Mouse (Mus musculus): Measurements from ENCODE around the gene Igflr1.

The Igflr1 gene

GRCm38 (mm10) chr7:30588676-30589434 is 23.6 kb downstream of the Igflr1 start, which contains the start of gene Kmt2b:
TSS of gene Kmt2b (minus strand) at chr7:30588726.
- peak; percentile 97 to 98 for DNase-seq (ENCODE audit: low spot score in 2 of 2)

- peak; percentile 68 to 79 for DNase-seq (ENCODE audit: low spot score in 2 of 2)
Measured at GRCm38 (mm10) chr7:30589435-30590301, 24.4 kb downstream of the Igflr1 start.

DNA sequence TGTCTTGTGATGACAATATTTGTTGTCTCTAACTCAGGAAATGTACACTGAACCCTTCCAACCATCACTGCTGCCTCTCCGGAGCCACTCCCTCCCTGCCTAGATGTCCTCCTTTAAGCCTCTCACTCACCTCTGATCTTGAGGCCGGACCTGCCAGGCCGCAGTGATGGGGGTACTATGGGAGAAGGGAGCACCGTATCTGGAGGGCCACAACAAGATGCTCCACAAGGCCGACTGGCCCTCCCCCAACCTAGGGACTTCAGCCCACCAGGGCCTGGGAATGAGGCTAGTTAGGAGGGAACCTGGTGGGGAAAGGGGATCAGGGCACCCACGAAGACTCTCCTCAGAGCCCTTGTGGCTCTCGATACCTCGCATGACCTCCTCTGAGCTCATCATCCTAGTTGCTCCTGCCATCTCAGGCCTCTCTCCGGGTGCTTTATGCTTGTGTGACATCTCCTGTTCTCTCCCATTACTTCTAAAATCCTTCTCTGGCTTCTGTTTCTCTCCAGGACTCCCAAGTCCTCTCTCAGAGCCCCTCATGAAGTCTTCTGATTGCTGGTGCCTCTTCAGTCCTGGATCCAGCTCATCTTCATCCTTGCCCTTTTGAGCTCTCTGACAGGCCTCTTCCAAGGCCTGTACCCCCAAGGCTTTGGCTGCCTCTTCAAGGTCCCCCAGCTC is 25.8 kb downstream of the Igflr1 start:
- DNase-seq (ENCODE audit: low spot score in 2 of 2): no peak

- DNase-seq (ENCODE audit: low spot score in 2 of 2): no peak
Measured at GRCm38 (mm10) chr7:30591605-30591951, 26.4 kb downstream of the Igflr1 start.

GRCm38 (mm10) chr7:30592772-30593423 is 27.7 kb downstream of the Igflr1 start:
- DNase-seq (ENCODE audit: low spot score in 2 of 2): no peak

DNA sequence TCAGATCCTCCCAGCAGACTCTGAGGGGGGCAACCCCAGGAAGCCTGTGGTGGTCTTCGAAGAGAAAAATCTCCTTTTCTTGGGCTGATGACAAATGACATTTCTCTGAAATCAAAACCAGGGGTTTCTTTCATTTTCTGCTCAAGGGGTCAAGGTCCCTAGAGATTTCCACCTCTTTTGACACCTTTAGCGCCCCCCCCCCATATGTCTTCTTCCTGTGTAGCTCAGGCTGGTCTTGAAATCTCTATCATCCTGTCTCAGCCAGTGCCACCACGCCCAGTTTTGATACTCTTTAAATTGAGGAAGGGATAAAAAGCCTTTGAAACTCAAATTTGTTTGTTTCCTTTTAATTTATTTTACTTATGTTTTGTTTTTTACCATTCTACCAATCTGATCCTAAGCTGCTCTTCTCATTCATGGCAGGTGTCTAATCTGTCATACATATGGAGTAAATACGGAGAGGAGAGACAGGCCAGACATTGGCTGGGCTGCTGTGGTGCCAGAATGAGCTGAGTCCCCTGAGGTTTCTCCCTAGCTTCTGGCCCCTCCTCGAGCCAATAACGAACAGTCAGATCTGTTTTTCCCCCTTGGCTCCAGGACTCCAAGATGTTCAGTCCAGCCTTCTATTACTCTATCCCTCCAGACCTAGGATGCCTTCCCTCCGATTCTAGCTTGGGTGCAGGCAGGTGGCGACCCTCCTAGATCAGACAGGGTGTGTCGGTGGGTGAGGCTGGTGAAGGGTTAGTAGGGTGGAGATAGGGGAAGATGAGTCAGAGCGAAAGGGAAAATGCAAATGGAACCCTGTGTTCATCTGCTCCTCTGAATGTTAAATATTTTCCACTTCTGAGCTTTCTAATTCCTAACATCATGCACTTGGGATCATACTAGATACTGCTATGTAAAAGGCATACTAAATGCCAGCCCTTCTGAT is 28.6 kb downstream of the Igflr1 start:
- no peak for DNase-seq (ENCODE audit: low spot score in 2 of 2)

DNA sequence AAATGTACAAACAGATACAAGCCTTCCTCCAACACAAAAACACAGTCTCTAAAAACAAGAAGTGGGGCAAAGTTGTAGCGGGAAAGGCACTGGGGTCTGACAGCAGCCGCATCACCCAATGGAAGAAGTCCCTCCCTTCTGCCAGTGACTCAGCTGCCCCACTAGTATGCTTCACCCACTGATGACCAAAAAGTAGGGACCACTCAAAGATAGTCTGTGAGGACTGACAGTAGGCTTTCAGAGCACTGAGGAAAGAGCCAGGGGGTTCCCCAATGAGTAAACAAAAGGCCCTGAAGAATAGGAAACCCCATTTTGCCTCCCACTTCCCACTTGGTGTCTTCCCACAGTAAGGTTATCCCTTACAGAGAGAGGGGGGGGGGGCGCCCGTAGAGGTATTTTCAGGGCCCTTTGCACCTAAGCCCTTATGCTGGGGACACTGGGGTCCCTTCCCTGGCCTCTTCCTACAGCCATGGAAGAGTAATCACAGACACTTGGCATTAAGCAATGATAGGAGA is 29.3 kb downstream of the Igflr1 start:
- DNase-seq (ENCODE audit: low spot score in 2 of 2): no peak

DNA sequence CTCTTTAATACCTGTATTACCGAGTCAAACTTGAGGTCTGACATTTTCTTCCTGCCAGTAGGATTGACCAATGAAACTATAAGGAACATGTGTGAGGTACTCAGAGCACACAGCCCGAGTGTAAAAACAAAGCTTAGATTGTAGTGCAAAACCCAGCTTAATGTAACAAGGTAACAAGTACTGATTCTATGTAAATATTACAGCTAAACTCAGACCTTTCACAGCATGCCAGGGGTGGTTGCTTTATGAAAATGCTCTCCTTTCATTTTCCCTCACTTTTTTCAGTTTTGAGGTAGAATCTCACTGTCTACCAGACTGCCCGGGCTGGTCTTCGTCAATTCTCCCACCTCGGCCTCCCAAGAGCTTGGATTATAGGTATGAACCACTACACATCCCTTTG is 30.9 kb downstream of the Igflr1 start:
- DNase-seq (ENCODE audit: low spot score in 2 of 2): no peak

- no peak for DNase-seq (ENCODE audit: low spot score in 2 of 2)
Measured at GRCm38 (mm10) chr7:30596811-30597210, 31.6 kb downstream of the Igflr1 start.

- DNase-seq (ENCODE audit: low spot score in 2 of 2): no peak
Measured at GRCm38 (mm10) chr7:30598786-30599185, 33.6 kb downstream of the Igflr1 start, which contains the start of gene Zbtb32. TSS of gene Zbtb32 (minus strand) at chr7:30598909.

DNA sequence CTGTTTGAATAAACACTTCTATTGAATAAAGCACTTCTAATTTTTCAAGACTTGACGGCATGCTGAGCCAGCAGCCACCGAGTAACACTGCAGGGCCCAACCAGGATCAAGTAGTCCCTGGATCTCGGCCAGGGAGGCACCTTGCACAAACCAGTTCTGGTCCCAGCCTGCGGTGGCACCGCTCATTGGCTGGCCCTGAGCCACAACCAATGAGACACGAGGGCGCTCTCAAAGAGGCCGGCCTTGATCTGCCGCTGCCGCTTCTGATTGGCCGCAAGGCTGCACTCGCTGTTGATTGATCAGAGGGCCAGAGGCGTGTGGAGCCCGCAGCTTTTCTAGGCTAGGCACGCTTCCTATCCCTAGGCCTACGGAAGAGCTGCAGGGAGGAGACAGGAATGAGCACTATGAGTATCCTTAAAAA is 34.7 kb downstream of the Igflr1 start:
- peak; percentile 70 to 74 for DNase-seq (ENCODE audit: low spot score in 2 of 2)

GRCm38 (mm10) chr7:30600651-30601050 is 35.4 kb downstream of the Igflr1 start:
- DNase-seq (ENCODE audit: low spot score in 2 of 2): no peak

DNA sequence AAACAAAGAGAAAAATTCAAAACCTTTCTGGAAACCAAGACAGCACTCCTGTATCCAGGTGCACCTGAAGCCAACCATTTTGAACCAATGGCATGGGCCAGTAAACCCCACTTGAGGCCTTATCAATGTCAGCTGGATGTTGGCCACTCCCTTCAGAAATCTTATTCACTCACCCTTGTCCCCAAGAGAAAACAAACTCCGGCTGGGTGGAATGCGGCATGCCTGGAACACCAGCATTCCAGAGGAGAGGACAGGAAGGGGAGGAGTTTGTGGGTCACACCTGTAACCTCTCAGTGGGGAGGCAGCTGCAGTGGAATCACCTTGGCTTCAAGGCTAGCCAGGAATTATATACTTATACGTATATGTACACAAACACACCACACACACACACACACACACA is 37.4 kb downstream of the Igflr1 start:
- no peak for DNase-seq (ENCODE audit: low spot score in 2 of 2)

- no peak for DNase-seq (ENCODE audit: low spot score in 2 of 2)
Measured at GRCm38 (mm10) chr7:30604424-30604823, 39.2 kb downstream of the Igflr1 start.

DNA sequence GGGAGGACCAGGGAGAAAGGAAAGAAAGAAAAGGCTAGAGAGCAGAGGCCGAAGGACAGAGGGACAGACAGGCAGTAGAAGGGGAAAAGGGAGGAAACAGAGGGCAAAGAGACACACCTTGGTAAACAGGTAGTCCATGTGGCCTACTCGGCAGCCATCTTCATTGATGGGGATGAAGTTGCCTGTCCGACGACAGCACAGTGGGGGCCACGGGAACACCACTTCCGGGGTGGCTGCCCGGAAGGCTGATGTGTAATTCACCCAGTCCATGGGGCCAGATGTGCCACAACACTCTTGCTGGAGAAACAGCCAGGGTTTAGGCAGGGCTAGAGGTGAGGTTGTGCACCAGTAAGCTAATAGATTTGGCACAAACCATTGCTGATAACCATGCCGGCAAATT is 39.7 kb downstream of the Igflr1 start:
- no peak for DNase-seq (ENCODE audit: low spot score in 2 of 2)

DNA sequence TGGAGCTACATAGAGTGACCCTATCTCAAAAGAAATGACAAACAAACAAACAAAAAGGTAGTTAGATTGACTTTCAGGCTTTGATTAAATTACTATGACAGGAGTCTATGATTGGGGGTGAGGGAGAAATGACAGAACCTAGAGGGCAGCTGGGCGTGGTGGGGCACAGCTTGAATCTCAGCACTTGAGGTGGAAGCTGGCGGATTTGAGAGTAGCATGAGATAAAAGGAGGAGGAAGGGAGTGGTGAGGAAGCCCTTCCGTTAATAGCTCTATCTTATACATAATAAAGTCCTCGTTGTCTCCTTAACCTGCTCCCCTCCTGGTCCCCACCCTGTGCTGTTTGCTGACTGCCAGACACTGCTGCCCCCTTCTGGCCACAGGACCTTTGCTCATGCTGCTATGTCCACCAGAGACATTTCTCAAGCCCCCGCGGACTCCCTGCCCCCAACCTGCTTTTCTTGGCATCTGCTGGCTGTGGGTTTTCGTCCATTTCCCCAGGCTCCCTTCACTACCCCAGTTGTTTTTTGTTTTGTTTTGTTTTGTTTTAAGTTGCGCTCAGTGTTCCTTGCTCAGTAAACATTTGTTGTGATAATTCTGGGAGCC is 42.6 kb downstream of the Igflr1 start:
- peak; percentile 57 to 64 for DNase-seq (ENCODE audit: low spot score in 2 of 2)

DNA sequence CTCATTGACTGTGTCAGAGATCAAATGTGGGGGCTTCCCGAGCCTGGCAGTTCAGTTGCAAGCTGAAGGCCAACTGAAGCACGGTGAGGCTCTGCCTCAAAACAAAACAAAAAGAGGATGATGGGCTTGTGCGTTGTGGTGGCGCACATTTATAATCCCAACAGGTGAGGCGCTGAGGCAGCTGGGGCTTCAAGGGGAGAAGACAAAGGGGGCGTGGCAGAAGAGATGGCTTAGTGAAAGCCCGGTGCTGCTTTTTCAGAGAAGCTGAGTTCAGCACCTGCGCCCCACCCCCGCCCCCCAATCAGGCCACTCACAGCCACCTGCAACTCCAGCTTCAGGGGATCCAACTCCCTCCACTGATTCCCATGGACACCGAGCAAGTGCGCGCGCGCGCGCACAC is 43.2 kb downstream of the Igflr1 start:
- DNase-seq (ENCODE audit: low spot score in 2 of 2): no peak

- DNase-seq (ENCODE audit: low spot score in 2 of 2): no peak
Measured at GRCm38 (mm10) chr7:30610043-30610442, 44.8 kb downstream of the Igflr1 start.

DNA sequence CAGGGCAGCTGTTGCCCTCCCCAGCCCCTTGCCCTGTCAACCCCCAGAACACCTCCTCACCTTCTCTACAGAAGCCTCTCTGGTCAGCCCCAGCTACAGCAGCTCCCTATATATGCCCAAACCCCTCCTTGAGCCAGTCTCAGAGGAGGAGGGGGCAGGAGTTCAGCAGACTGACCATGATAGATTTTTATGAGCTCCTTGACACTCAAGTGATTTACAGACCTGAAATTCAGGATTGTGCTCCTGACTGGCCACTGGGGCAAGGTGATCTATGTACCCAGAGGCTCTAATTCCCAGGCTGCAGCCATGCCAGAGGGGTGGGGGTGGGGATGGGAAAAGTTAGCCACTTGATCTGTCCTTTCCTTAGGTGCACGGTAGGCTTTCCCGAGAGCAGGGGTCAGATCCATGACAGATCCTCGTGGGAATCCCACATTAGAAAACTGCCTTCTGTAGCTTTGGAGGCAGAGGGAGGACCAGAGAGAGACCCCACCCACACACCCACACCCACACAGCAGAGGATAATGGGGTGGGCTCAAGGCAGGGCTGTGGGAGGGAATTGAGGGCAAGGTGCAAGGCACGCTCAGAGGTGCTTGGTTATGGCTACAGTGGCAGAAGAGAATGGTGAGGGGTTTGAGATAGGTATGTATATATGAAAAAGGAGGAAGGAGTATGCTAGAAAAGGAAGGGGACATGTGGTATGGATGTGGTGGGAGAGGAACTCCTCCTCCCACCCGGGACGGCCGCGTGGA is 47.6 kb downstream of the Igflr1 start, which contains the start of gene Upk1a:
Upk1a (minus strand) TSS at position 194 of the 749 bp plus-strand sequence.
- no peak for DNase-seq (ENCODE audit: low spot score in 2 of 2)

Measured in spleen, postnatal 36 days (tissue).